Mouse (Mus musculus): ENCODE data around the gene Cxcl16. TPM values are rescaled to one million over a fixed set of nuclear protein-coding genes. Genes with fewer than 3 reads are reported as not detected.
"Not testable (repeated sequence)": the region's sequence is repeated elsewhere in the genome, so short reads cannot be mapped to it uniquely, and the experiment has no call there.

Cxcl16 gene
- polyA plus RNA-seq, 1 experiment from 2014 or later = 6.2 TPM

- Histone ChIP-seq H3K9me3 (replicated peaks; ENCODE audit: control insufficient read depth, low read length) (no peaks in the 10 kb centered on the region), H3K4me3 (ENCODE audit: low read depth, low read length) (no peak overlapping the region; the same call in 1 of the 2 replicates), H3K4me2 (peak overlapping the region; percentile 93), H3K4me1 (ENCODE audit: control insufficient read depth, insufficient read depth, low read length) (peaks cover 12% of the 10 kb centered on the region), H3K27ac (ENCODE audit: low read depth, low read length) (no peak overlapping the region), H3K9ac (ENCODE audit: low read depth, low read length) (0 out of 2 replicates have a peak overlapping the region, but pooled peaks have one; percentile 87), H3K36me3 (ENCODE audit: control insufficient read depth, insufficient read depth, low read length) (0 out of 2 replicates have a peak, but pooled peaks cover 2% of the 10 kb centered on the region), H3K27me3 (ENCODE audit: control insufficient read depth, insufficient read depth, low read length) (no peaks in the 10 kb centered on the region)
- 58% methylated on average over 1 of the region's 1 CpGs for WGBS (ENCODE audit: insufficient replicate concordance)
- no peak for ATAC-seq (replicated peaks; ENCODE audit: insufficient number of reproducible peaks, low FRiP score, low TSS enrichment)
These were observed 26.2 kb downstream of the Cxcl16 start for GRCm38 (mm10) chr11:70433569-70433943.

DNA sequence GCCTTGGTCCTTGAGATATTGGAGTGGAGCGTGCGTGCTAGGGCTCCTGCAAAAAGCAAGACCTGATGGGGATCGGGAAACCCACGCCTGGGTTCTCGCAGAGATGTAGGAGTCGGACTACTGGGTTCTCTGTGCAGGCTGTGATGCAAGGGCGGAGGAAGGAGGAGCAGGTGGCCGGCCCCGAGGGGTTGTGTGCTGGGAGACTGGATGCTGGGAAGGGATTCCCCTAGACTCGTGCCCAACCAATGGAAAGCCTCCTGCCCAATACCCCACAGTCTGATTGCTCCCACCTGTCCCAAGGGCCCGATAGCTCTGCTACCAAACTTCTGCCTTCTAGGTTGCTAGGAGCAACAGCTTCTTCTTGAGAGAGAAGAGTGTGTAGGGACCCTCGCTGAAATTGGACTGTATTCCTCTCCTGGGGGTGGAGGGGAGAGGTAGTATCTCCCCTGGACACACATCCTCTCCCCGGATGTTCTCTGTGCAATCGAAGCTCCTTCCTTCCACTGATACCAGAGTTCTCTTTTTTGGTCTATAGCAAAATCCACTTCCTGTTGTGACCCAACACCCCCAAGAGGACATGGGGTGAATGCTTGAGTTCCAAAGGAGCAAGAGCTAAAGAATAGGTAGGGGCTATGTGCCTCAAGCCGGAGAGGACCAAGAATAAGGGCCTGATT, 26.8 kb downstream of the Cxcl16 start:
- H3K36me3 ChIP-seq (ENCODE audit: control insufficient read depth, insufficient read depth, low read length) = 0 out of 2 replicates have a peak, but pooled peaks cover 2% of the 10 kb centered on the region
- no peaks in the 10 kb centered on the region for H3K27me3 ChIP-seq (ENCODE audit: control insufficient read depth, insufficient read depth, low read length)
- H3K9me3 ChIP-seq (replicated peaks; ENCODE audit: control insufficient read depth, low read length) = no peaks in the 10 kb centered on the region
- H3K27ac ChIP-seq (ENCODE audit: low read depth, low read length) = peak overlapping the region; percentile 62
- 8% methylated on average over 15 of the region's 15 CpGs for WGBS (ENCODE audit: insufficient replicate concordance)
- peak; percentile 11; the same call in 1 of the 2 replicates for ATAC-seq (replicated peaks; ENCODE audit: insufficient number of reproducible peaks, low FRiP score, low TSS enrichment)
- peak overlapping the region; percentile 93 for H3K4me2 ChIP-seq
- H3K4me3 ChIP-seq (ENCODE audit: low read depth, low read length) = peak overlapping the region; percentile 83
- peaks cover 12% of the 10 kb centered on the region for H3K4me1 ChIP-seq (ENCODE audit: control insufficient read depth, insufficient read depth, low read length)
- H3K9ac ChIP-seq (ENCODE audit: low read depth, low read length) = peak overlapping the region; percentile 87

DNA sequence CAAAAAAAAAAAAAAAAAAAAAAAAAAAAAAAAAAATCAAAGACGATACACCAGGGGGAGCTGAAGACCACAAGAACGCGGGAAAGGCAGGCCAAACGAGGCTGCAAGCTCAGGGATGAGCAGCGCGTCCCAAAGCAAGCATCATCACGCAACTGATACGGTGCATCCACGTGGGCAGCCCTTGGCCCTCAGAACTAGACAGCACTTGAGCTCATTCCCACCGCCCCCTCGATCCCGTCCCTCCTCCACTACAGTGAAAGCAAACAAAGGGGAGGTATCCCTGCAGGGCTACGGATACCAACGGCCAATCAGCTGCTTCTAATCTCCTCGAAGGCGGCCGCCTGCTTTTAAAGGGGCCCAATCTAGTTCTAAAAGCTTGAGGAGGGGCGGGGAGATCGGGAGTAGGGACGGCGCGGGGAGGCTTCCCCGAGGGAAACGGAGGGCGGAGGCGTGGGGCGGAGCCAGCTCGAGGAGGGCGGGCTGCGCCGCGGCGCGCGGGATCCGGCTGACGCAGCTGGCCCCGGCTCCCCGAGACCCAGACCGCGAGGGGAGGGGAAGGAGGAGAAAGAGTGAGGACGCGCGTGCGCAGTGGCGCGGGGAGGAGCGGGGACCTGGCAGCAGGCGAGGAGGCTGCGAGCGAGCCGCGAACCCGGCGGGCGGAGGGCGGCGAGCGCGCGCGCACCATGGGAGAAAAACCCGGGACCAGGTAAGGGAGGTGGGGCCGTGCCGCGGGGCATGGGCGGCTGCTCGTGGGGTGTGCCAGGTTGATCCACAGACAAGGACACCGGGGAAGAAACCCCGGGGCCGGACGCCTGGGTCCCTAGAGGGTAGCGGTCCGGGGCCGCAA, 27.5 kb downstream of the Cxcl16 start, which contains the start of gene Arrb2:
Gene Arrb2, plus strand, starts transcription at position 588 of the 847 bp plus-strand sequence.
- under 1% methylated on average over 73 of the region's 75 CpGs for WGBS (ENCODE audit: insufficient replicate concordance)
- ATAC-seq (replicated peaks; ENCODE audit: insufficient number of reproducible peaks, low FRiP score, low TSS enrichment) = peak; percentile 93
- peak within 1 kb of the TSS; percentile 93 for H3K4me2 ChIP-seq
- peaks cover 12% of the 10 kb centered on the region for H3K4me1 ChIP-seq (ENCODE audit: control insufficient read depth, insufficient read depth, low read length)
- peak within 1 kb of the TSS; percentile 87 for H3K9ac ChIP-seq (ENCODE audit: low read depth, low read length)
- H3K9me3 ChIP-seq (replicated peaks; ENCODE audit: control insufficient read depth, low read length) = no peaks in the 10 kb centered on the region
- no peaks in the 10 kb centered on the region for H3K27me3 ChIP-seq (ENCODE audit: control insufficient read depth, insufficient read depth, low read length)
- H3K4me3 ChIP-seq (ENCODE audit: low read depth, low read length) = peak within 1 kb of the TSS; percentile 83
- peak within 1 kb of the TSS; percentile 62 for H3K27ac ChIP-seq (ENCODE audit: low read depth, low read length)
- H3K36me3 ChIP-seq (ENCODE audit: control insufficient read depth, insufficient read depth, low read length) = no peaks in the 10 kb centered on the region

DNA sequence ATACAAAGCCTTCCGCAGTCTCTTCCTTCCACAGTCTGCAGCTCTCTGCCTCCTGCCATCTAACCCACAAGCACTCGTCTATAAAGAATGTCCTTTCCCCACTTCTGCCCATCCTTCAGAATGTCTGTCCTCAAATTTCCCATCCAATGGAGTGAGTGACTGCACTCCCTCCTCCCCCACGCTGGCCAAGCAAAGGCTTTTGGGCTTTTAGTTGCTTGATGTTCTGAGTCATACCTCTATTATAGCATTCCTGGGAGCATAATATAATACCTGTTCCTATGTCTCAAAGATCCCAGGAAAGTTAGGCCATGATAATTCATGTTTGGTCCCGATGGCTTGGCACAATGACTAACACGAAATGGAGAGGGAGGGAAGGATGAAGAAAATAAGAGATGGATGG, 28.2 kb downstream of the Cxcl16 start:
- Histone ChIP-seq H3K4me1 (ENCODE audit: control insufficient read depth, insufficient read depth, low read length) (peaks cover 12% of the 10 kb centered on the region), H3K27ac (ENCODE audit: low read depth, low read length) (no peak overlapping the region), H3K4me2 (peak overlapping the region; percentile 93), H3K36me3 (ENCODE audit: control insufficient read depth, insufficient read depth, low read length) (no peaks in the 10 kb centered on the region), H3K27me3 (ENCODE audit: control insufficient read depth, insufficient read depth, low read length) (no peaks in the 10 kb centered on the region), H3K9me3 (replicated peaks; ENCODE audit: control insufficient read depth, low read length) (no peaks in the 10 kb centered on the region), H3K9ac (ENCODE audit: low read depth, low read length) (no peak overlapping the region), H3K4me3 (ENCODE audit: low read depth, low read length) (peak overlapping the region; percentile 83)
- no peak for ATAC-seq (replicated peaks; ENCODE audit: insufficient number of reproducible peaks, low FRiP score, low TSS enrichment)
- WGBS (ENCODE audit: insufficient replicate concordance) = 31% methylated on average over 5 of the region's 5 CpGs

DNA sequence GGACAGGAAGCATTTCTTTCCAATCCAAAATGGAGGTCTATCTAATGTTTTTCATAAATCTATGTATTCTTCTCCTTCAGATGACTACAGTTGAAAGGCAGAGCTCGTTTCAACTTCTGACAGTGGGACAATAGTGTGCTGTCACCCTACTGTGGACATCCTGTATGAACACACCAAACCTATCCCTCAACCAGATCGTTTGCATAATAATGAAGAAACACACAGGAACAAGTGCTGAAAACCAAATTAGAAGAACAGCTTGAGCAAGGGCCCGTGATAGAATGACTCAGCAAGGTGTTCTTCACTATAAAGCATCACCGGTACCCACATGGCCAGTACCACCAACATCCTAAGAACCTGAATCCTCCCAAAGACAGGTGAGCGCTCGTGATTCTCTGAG, 33.2 kb downstream of the Cxcl16 start:
- H3K9me3 ChIP-seq (replicated peaks; ENCODE audit: control insufficient read depth, low read length); H3K4me1 ChIP-seq (ENCODE audit: control insufficient read depth, insufficient read depth, low read length); H3K9ac ChIP-seq (ENCODE audit: low read depth, low read length); H3K4me2 ChIP-seq; H3K27ac ChIP-seq (ENCODE audit: low read depth, low read length); ATAC-seq (replicated peaks; ENCODE audit: insufficient number of reproducible peaks, low FRiP score, low TSS enrichment); H3K36me3 ChIP-seq (ENCODE audit: control insufficient read depth, insufficient read depth, low read length); H3K27me3 ChIP-seq (ENCODE audit: control insufficient read depth, insufficient read depth, low read length); H3K4me3 ChIP-seq (ENCODE audit: low read depth, low read length): not testable (repeated sequence)
- 68% methylated on average over 6 of the region's 6 CpGs for WGBS (ENCODE audit: insufficient replicate concordance)

DNA sequence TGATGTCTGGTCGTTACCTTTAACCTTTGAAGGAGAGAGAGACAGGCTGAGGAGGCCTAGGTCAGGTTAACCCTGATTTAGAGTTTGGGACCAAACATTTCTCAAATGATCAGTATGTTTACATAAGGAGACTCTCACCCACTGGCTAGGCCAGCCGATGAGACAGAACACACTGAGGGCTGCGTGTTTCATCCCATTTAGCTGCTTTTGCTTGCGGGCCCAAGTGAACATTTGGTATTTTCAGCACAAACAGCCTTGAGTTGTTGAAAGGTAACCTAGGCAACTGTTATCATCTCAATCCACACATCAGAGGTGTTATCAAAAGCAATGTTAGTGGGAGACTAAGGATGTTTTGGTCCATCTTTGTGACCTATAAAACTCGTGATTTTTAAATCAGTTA, 40.3 kb downstream of the Cxcl16 start:
- ATAC-seq (replicated peaks; ENCODE audit: insufficient number of reproducible peaks, low FRiP score, low TSS enrichment) = no peak
- Histone ChIP-seq H3K9ac (ENCODE audit: low read depth, low read length) (no peak overlapping the region), H3K27me3 (ENCODE audit: control insufficient read depth, insufficient read depth, low read length) (no peaks in the 10 kb centered on the region), H3K27ac (ENCODE audit: low read depth, low read length) (no peak overlapping the region), H3K36me3 (ENCODE audit: control insufficient read depth, insufficient read depth, low read length) (no peaks in the 10 kb centered on the region), H3K4me2 (no peak overlapping the region), H3K9me3 (replicated peaks; ENCODE audit: control insufficient read depth, low read length) (no peaks in the 10 kb centered on the region), H3K4me1 (ENCODE audit: control insufficient read depth, insufficient read depth, low read length) (no peaks in the 10 kb centered on the region), H3K4me3 (ENCODE audit: low read depth, low read length) (no peak overlapping the region)
- WGBS (ENCODE audit: insufficient replicate concordance) = 37% methylated on average over 5 of the region's 5 CpGs

GRCm38 (mm10) chr11:70418199-70418598, 41.6 kb downstream of the Cxcl16 start:
- Histone ChIP-seq H3K27me3 (ENCODE audit: control insufficient read depth, insufficient read depth, low read length) (no peaks in the 10 kb centered on the region), H3K4me1 (ENCODE audit: control insufficient read depth, insufficient read depth, low read length) (no peaks in the 10 kb centered on the region), H3K36me3 (ENCODE audit: control insufficient read depth, insufficient read depth, low read length) (no peaks in the 10 kb centered on the region), H3K4me3 (ENCODE audit: low read depth, low read length) (no peak overlapping the region), H3K4me2 (no peak overlapping the region), H3K9ac (ENCODE audit: low read depth, low read length) (no peak overlapping the region), H3K9me3 (replicated peaks; ENCODE audit: control insufficient read depth, low read length) (no peaks in the 10 kb centered on the region), H3K27ac (ENCODE audit: low read depth, low read length) (no peak overlapping the region)
- 58% methylated on average over 4 of the region's 4 CpGs for WGBS (ENCODE audit: insufficient replicate concordance)
- ATAC-seq (replicated peaks; ENCODE audit: insufficient number of reproducible peaks, low FRiP score, low TSS enrichment) = no peak

GRCm38 (mm10) chr11:70413961-70414360, 45.8 kb downstream of the Cxcl16 start:
- H3K27me3 ChIP-seq (ENCODE audit: control insufficient read depth, insufficient read depth, low read length) = no peaks in the 10 kb centered on the region
- no peak overlapping the region for H3K9ac ChIP-seq (ENCODE audit: low read depth, low read length)
- H3K36me3 ChIP-seq (ENCODE audit: control insufficient read depth, insufficient read depth, low read length) = no peaks in the 10 kb centered on the region
- H3K4me1 ChIP-seq (ENCODE audit: control insufficient read depth, insufficient read depth, low read length) = peaks cover 5% of the 10 kb centered on the region
- no peak overlapping the region for H3K4me2 ChIP-seq
- no peak for ATAC-seq (replicated peaks; ENCODE audit: insufficient number of reproducible peaks, low FRiP score, low TSS enrichment)
- H3K4me3 ChIP-seq (ENCODE audit: low read depth, low read length) = no peak overlapping the region
- H3K9me3 ChIP-seq (replicated peaks; ENCODE audit: control insufficient read depth, low read length) = no peaks in the 10 kb centered on the region
- no peak overlapping the region for H3K27ac ChIP-seq (ENCODE audit: low read depth, low read length)
- 6% methylated on average over 3 of the region's 3 CpGs for WGBS (ENCODE audit: insufficient replicate concordance)
